Mouse (Mus musculus) cerebellum, adult 8-10 months (tissue): Measurements from ENCODE around the gene 3110040M04Rik.
"Not testable (repeated sequence)": the region's sequence is repeated elsewhere in the genome, so short reads cannot be mapped to it uniquely, and the experiment has no call there.

Experiments used
- DNase-seq: peaks from one replicate; pipeline ENCODE4 v3.0.0; 2022

The 3110040M04Rik gene

GRCm38 (mm10) chr1:151203818-151204217 lies at the start of gene 3110040M04Rik:
Gene 3110040M04Rik (plus strand): TSS chr1:151204121.
- not testable (repeated sequence) for DNase-seq

GRCm38 (mm10) chr1:151154131-151154530 lies 49.8 kb upstream of the 3110040M04Rik start:
- DNase-seq, result not testable (repeated sequence)

GRCm38 (mm10) chr1:151156129-151156528 lies 47.8 kb upstream of the 3110040M04Rik start:
- no peak for DNase-seq

GRCm38 (mm10) chr1:151156777-151157632 lies 46.9 kb upstream of the 3110040M04Rik start:
- no peak for DNase-seq

- no peak for DNase-seq
Measured at GRCm38 (mm10) chr1:151157963-151158856, 45.7 kb upstream of the 3110040M04Rik start.

GRCm38 (mm10) chr1:151158857-151159510 lies 44.9 kb upstream of the 3110040M04Rik start:
- DNase-seq, result no peak

- DNase-seq, result no peak
Measured at GRCm38 (mm10) chr1:151166031-151166430, 37.9 kb upstream of the 3110040M04Rik start.

- no peak for DNase-seq
Measured at GRCm38 (mm10) chr1:151167297-151168047, 36.4 kb upstream of the 3110040M04Rik start.

- no peak for DNase-seq
Measured at GRCm38 (mm10) chr1:151168637-151169036, 35.3 kb upstream of the 3110040M04Rik start.

- DNase-seq, result no peak
Measured at GRCm38 (mm10) chr1:151171572-151172461, 32.1 kb upstream of the 3110040M04Rik start.

- peak; percentile 6 for DNase-seq
Measured at GRCm38 (mm10) chr1:151177030-151177936, 26.6 kb upstream of the 3110040M04Rik start.

GRCm38 (mm10) chr1:151177937-151178271 lies 26.0 kb upstream of the 3110040M04Rik start:
- DNase-seq, result no peak

GRCm38 (mm10) chr1:151178505-151179083 lies 25.3 kb upstream of the 3110040M04Rik start:
- DNase-seq, result no peak

GRCm38 (mm10) chr1:151180167-151180566 lies 23.8 kb upstream of the 3110040M04Rik start:
- DNase-seq, result no peak

- not testable (repeated sequence) for DNase-seq
Measured at GRCm38 (mm10) chr1:151182266-151182665, 21.7 kb upstream of the 3110040M04Rik start, which contains the start of gene Gm47985. Gene Gm47985 (plus strand): TSS chr1:151182537.

- DNase-seq, result not testable (repeated sequence)
Measured at GRCm38 (mm10) chr1:151186186-151186585, 17.7 kb upstream of the 3110040M04Rik start.

GRCm38 (mm10) chr1:151186879-151187424 lies 17.0 kb upstream of the 3110040M04Rik start:
- not testable (repeated sequence) for DNase-seq

GRCm38 (mm10) chr1:151188469-151188868 lies 15.5 kb upstream of the 3110040M04Rik start:
- DNase-seq, result no peak

- DNase-seq, result not testable (repeated sequence)
Measured at GRCm38 (mm10) chr1:151192075-151192474, 11.8 kb upstream of the 3110040M04Rik start, which contains the start of gene Gm8947. Gene Gm8947 (plus strand): TSS chr1:151192376.
